Mouse (Mus musculus): ENCODE measurements at regions not wholly inside any gene's neighbourhood (a gene's known extent, or its start where the extent isn't known, plus 50 kb on each side); places are given as distances from the start of the nearest gene placed in this dataset.

- TF ChIP-seq POLR2A (IDR thresholded peaks at IDR 0.05; ENCODE audit: insufficient read depth, low read depth, low read length) (no peak), CTCF (IDR thresholded peaks at IDR 0.05) (no peak), EP300 (IDR thresholded peaks at IDR 0.05; ENCODE audit: insufficient read depth, low read depth, low read length) (no peak)
Observed at GRCm38 (mm10) chr11:40573758-40574139, 121.3 kb downstream of the Mat2b start.
